Mouse (Mus musculus): ENCODE data around the gene Cdk2ap2.
"Not testable (repeated sequence)": the region's sequence is repeated elsewhere in the genome, so short reads cannot be mapped to it uniquely, and the experiment has no call there.

Gene Cdk2ap2

GRCm38 (mm10) chr19:4096642-4097440 lies at the start of gene Cdk2ap2:
TSS of gene Cdk2ap2 (plus strand) at chr19:4097182.
- DNase-seq (ENCODE audit: low spot score) = peak; percentile 98

- DNase-seq (ENCODE audit: low spot score) = peak; percentile 86
These were observed 49.1 kb upstream of the Cdk2ap2 start for GRCm38 (mm10) chr19:4047859-4048258.

GRCm38 (mm10) chr19:4049069-4049468 lies 47.9 kb upstream of the Cdk2ap2 start:
- DNase-seq (ENCODE audit: low spot score) = not testable (repeated sequence)

GRCm38 (mm10) chr19:4051016-4051415 lies 46.0 kb upstream of the Cdk2ap2 start:
- DNase-seq (ENCODE audit: low spot score) = no peak

GRCm38 (mm10) chr19:4051741-4052515 lies 45.1 kb upstream of the Cdk2ap2 start:
- DNase-seq (ENCODE audit: low spot score) = peak; percentile 59

- DNase-seq (ENCODE audit: low spot score) = no peak
These were observed 44.4 kb upstream of the Cdk2ap2 start for GRCm38 (mm10) chr19:4052516-4053030.

GRCm38 (mm10) chr19:4054613-4055012 lies 42.4 kb upstream of the Cdk2ap2 start:
- DNase-seq (ENCODE audit: low spot score) = no peak

GRCm38 (mm10) chr19:4055216-4055946 lies 41.6 kb upstream of the Cdk2ap2 start:
- DNase-seq (ENCODE audit: low spot score) = no peak

GRCm38 (mm10) chr19:4055947-4056693 lies 40.9 kb upstream of the Cdk2ap2 start:
- no peak for DNase-seq (ENCODE audit: low spot score)

GRCm38 (mm10) chr19:4056727-4057126 lies 40.3 kb upstream of the Cdk2ap2 start:
- DNase-seq (ENCODE audit: low spot score) = no peak

- no peak for DNase-seq (ENCODE audit: low spot score)
These were observed 39.6 kb upstream of the Cdk2ap2 start for GRCm38 (mm10) chr19:4057389-4057788.

GRCm38 (mm10) chr19:4057962-4058361 lies 39.0 kb upstream of the Cdk2ap2 start:
- no peak for DNase-seq (ENCODE audit: low spot score)

GRCm38 (mm10) chr19:4058581-4058980 lies 38.4 kb upstream of the Cdk2ap2 start:
- no peak for DNase-seq (ENCODE audit: low spot score)

GRCm38 (mm10) chr19:4059069-4059740 lies 37.8 kb upstream of the Cdk2ap2 start, which contains the start of gene Gstp3:
TSS of gene Gstp3 (minus strand) at chr19:4059569.
- DNase-seq (ENCODE audit: low spot score) = peak; percentile 68

- not testable (repeated sequence) for DNase-seq (ENCODE audit: low spot score)
These were observed 36.7 kb upstream of the Cdk2ap2 start for GRCm38 (mm10) chr19:4060044-4060898.

- no peak for DNase-seq (ENCODE audit: low spot score)
These were observed 36.0 kb upstream of the Cdk2ap2 start for GRCm38 (mm10) chr19:4060899-4061465.

- DNase-seq (ENCODE audit: low spot score) = not testable (repeated sequence)
These were observed 33.6 kb upstream of the Cdk2ap2 start for GRCm38 (mm10) chr19:4063357-4063756.

- DNase-seq (ENCODE audit: low spot score) = not testable (repeated sequence)
These were observed 32.5 kb upstream of the Cdk2ap2 start for GRCm38 (mm10) chr19:4064501-4064900.

- DNase-seq (ENCODE audit: low spot score) = no peak
These were observed 30.7 kb upstream of the Cdk2ap2 start for GRCm38 (mm10) chr19:4066280-4066679.

All from c-Kit-positive CD71-positive TER-119-positive erythroid progenitor cells, embryonic 14.5 days (primary cell).